Mouse (Mus musculus) heart, embryonic 16.5 days (tissue): Measurements from ENCODE around the gene Cdkl3. TPM values are rescaled to one million over a fixed set of nuclear protein-coding genes. Genes with fewer than 3 reads are reported as not detected.
A peak's percentile ranks its signal among the peaks of the same experiment; 100 is the strongest.

Experiments used
- ATAC-seq: fragments of 200-750 bp; cut with Nextera tagmentation; replicated peaks from 2 replicates; pipeline ENCODE4 v1.8.0; 2017; ENCODE audit warnings: moderate number of reproducible peaks; ENCODE audit not compliant: insufficient read depth, low FRiP score; ENCODE audit errors: extremely low read depth
- H3K27ac ChIP-seq: fragments of 300-500 bp; sonication (generic); 2 replicates; pipeline ENCODE4 v1.5.1; 2014; ENCODE audit warnings: mild to moderate bottlenecking, low read length, control low read depth, moderate library complexity
- H3K27me3 ChIP-seq: fragments of 300-500 bp; sonication (generic); 2 replicates; pipeline ENCODE4 v1.6.1; 2014; ENCODE audit warnings: low read length, mixed read lengths; ENCODE audit not compliant: control insufficient read depth, insufficient read depth
- H3K36me3 ChIP-seq: fragments of 300-500 bp; sonication (generic); 2 replicates; pipeline ENCODE4 v1.6.1; 2014; ENCODE audit not compliant: control insufficient read depth, insufficient read depth
- H3K4me1 ChIP-seq: fragments of 300-500 bp; sonication (generic); 2 replicates; pipeline ENCODE4 v1.6.1; 2014; ENCODE audit warnings: low read length, mixed read lengths; ENCODE audit not compliant: control insufficient read depth, insufficient read depth
- H3K4me2 ChIP-seq: fragments of 300-500 bp; sonication (generic); 2 replicates; pipeline ENCODE4 v1.6.1; 2014; ENCODE audit warnings: low read depth, mild to moderate bottlenecking, control low read depth, low read length
- H3K4me3 ChIP-seq: fragments of 300-500 bp; sonication (generic); 2 replicates; pipeline ENCODE4 v1.5.1; 2014; ENCODE audit warnings: mild to moderate bottlenecking, control low read depth, low read length
- H3K9ac ChIP-seq: fragments of 300-500 bp; sonication (generic); 2 replicates; pipeline ENCODE4 v1.6.1; 2014; ENCODE audit warnings: low read length, control low read depth
- H3K9me3 ChIP-seq: fragments of 300-500 bp; sonication (generic); replicated peaks from 2 replicates; pipeline ENCODE4 v1.6.1; 2016; ENCODE audit warnings: low read length; ENCODE audit not compliant: control insufficient read depth
- WGBS: fragments of 180-500 bp; shearing (Covaris S2); extraction: QIAGEN DNeasy Blood & Tissue Kit; methylation state at CpG from one replicate; pipeline ENCODE4 v1.1.7; 2014; 5-methylcytosine and 5-hydroxymethylcytosine counted together
- polyA plus RNA-seq: library from polyadenylated mRNA; unstranded; fragments of >200 nt; fragmentation: Nextera tagmentation; extraction: Ambion mirVana; gene quantifications from 2 replicates; pipeline ENCODE4 v1.2.1, GENCODE M21; 2015

Cdkl3 gene
- polyA plus RNA-seq, 1 experiment from 2014 or later: 12.7 TPM

DNA sequence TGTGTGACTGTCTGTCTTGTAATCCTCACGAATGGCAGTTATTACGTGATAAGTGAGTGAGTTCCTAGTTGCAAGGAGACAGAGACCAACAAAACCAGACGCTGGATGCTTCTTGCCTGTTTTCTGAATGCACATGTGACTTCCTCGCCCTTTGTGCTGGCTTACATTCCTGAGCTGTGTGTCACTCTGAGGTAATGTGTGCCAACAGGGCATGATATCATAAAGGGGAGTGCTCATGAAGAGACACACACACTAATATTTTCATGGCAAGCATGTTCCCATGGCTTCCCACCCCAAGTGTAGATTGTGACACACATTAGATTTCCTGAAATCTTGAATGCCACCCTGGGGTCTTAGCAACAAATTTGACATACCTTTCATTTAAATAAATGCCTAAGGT is 73.9 kb downstream of the Cdkl3 start:
- Histone ChIP-seq H3K9ac (no peak overlapping the region), H3K4me1 (peaks cover 9% of the 10 kb centered on the region), H3K36me3 (no peaks in the 10 kb centered on the region), H3K4me3 (no peak overlapping the region), H3K9me3 (no peaks in the 10 kb centered on the region), H3K4me2 (no peak overlapping the region), H3K27ac (peak overlapping the region; percentile 15), H3K27me3 (no peaks in the 10 kb centered on the region)
- peak; percentile 70; the same call in 1 of the 2 replicates for ATAC-seq
- WGBS: 28% methylated on average over 4 of the region's 4 CpGs

DNA sequence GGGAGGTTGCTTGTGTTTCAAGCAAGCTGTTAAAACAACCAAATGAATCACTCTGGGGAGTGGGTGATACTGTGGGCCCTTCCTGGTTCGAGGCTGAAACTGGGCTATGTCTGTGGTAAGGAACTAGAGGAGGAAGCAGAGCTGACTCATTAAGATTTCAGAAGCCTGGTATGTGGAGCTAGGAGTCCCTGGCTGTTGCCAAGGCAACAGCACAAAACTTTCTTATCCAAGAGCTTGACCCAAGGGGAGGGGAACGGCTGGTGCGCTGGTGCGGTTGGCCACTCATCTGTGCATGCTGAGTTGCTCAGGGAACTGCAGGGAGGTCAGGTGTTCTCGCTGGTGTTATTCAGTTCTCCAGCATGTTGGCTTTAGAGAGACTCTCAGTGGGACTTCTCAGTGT is 76.0 kb downstream of the Cdkl3 start:
- peaks cover 9% of the 10 kb centered on the region for H3K4me1 ChIP-seq
- WGBS: 34% methylated on average over 5 of the region's 5 CpGs

DNA sequence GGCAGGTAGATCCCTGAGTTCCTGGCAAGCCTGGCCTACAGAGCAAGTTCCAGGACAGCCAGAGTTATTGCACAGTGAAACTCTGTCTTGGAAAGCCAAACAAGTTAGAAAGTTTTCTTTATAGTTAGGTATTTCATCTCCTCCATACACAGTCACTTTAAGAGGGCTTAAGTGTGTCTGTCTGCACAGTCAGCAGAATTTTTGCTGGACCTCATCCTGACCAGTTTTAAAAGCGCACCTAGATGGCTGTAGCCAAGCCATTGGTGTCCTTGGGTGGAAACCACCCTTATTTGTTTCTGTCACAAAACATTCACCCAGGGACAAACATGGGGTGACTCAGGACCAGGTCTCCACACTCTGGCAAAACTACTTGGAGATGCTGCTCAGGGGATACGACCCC is 76.6 kb downstream of the Cdkl3 start:
- WGBS: 92% methylated on average over 2 of the region's 2 CpGs
- H3K4me2 ChIP-seq: no peak overlapping the region
- ATAC-seq: no peak
- H3K27me3 ChIP-seq: no peaks in the 10 kb centered on the region
- H3K4me1 ChIP-seq: peaks cover 9% of the 10 kb centered on the region
- no peak overlapping the region for H3K27ac ChIP-seq
- H3K9me3 ChIP-seq: no peaks in the 10 kb centered on the region
- no peaks in the 10 kb centered on the region for H3K36me3 ChIP-seq
- no peak overlapping the region for H3K4me3 ChIP-seq
- no peak overlapping the region for H3K9ac ChIP-seq

More for the DNA sequence above, 76.0 kb downstream of the Cdkl3 start:
- Histone ChIP-seq H3K4me3 (no peak overlapping the region), H3K4me2 (no peak overlapping the region), H3K9ac (no peak overlapping the region), H3K9me3 (no peaks in the 10 kb centered on the region), H3K27ac (no peak overlapping the region), H3K36me3 (no peaks in the 10 kb centered on the region), H3K27me3 (no peaks in the 10 kb centered on the region)
- ATAC-seq: no peak

DNA sequence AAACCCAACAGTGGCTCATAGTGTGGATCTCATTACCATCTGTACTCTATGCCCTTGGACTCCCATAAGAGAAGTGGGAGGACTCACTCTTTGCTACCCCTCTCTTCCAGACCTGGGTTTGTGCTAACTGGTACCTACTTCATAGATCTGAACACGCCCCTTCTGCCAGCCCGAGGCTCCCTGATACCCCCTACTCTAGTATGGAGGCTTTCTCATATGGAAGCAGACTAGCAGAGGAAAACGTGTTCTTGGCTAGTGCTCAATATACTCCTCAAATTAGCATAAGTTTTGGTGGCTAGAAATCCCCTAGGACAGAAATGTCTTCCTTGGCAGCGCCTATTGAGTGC is 81.8 kb downstream of the Cdkl3 start:
- 56% methylated on average over 4 of the region's 4 CpGs for WGBS
- Histone ChIP-seq H3K9me3 (no peaks in the 10 kb centered on the region), H3K4me2 (peak overlapping the region; percentile 46), H3K4me3 (no peak overlapping the region), H3K27me3 (no peaks in the 10 kb centered on the region), H3K9ac (peak overlapping the region; percentile 63), H3K4me1 (peaks cover 25% of the 10 kb centered on the region), H3K27ac (peak overlapping the region; percentile 88), H3K36me3 (no peaks in the 10 kb centered on the region)
- no peak for ATAC-seq

DNA sequence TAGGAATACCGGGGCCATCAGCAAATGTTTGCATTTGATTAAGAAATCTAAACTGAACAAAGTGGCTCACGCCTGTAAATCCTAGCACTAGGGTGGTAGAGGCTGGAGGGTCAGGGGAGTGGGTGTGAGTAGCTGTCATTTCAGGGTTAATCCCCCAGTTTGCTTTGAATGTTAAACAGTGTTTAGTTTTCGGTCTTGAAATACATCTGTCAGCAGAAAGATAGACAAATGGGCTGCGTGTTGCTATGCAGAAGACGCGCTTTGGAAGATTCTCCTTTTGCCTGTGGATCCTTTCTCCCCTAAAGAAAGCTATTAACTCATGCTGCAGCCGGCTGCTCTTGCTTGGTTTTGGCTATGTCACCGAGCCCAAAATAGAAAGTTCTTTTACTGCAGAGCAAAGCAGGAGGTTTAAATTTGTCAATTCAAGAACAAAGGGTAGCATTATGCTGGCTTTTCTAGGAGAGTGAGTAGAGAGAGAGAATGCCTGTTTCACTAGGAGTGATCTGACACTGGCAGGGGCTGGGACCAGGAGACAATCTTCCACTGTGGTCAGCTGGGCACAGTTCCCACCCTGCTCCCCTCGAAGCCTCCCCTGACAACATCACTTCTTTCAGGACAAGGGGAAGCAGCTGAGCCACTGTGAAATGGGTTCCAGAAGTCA is 82.3 kb downstream of the Cdkl3 start:
- H3K27ac ChIP-seq: peak overlapping the region; percentile 88
- peak overlapping the region; percentile 63 for H3K9ac ChIP-seq
- no peaks in the 10 kb centered on the region for H3K36me3 ChIP-seq
- no peaks in the 10 kb centered on the region for H3K27me3 ChIP-seq
- H3K9me3 ChIP-seq: no peaks in the 10 kb centered on the region
- peak overlapping the region; percentile 46 for H3K4me2 ChIP-seq
- H3K4me3 ChIP-seq: no peak overlapping the region
- no peak for ATAC-seq
- peaks cover 25% of the 10 kb centered on the region for H3K4me1 ChIP-seq
- WGBS: 34% methylated on average over 9 of the region's 9 CpGs

DNA sequence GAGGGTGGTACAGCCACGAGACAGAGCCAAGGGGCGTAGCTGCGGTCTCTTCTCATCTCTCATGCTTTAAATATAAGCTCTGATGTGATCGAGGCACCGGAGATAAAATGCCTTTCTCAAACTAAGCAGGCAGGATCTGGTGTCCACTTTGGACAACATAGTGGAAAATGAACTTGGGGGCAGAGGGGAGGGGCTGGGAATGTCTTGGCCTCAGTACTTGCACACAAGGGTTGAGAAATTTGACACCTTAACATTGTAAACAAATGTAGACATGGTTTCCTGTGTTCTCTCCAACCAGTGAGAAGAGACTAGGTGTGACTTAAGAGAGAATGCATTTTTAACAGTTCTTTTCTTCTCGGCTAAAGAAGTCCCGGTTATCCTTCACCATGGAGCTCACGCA is 85.3 kb downstream of the Cdkl3 start:
- Histone ChIP-seq H3K4me2 (peak overlapping the region; percentile 33), H3K27ac (peak overlapping the region; percentile 2), H3K4me1 (peaks cover 25% of the 10 kb centered on the region), H3K9me3 (no peaks in the 10 kb centered on the region), H3K9ac (0 out of 2 replicates have a peak overlapping the region, but pooled peaks have one; percentile 1), H3K36me3 (no peaks in the 10 kb centered on the region), H3K27me3 (no peaks in the 10 kb centered on the region), H3K4me3 (no peak overlapping the region)
- WGBS: 42% methylated on average over 8 of the region's 8 CpGs
- no peak for ATAC-seq

DNA sequence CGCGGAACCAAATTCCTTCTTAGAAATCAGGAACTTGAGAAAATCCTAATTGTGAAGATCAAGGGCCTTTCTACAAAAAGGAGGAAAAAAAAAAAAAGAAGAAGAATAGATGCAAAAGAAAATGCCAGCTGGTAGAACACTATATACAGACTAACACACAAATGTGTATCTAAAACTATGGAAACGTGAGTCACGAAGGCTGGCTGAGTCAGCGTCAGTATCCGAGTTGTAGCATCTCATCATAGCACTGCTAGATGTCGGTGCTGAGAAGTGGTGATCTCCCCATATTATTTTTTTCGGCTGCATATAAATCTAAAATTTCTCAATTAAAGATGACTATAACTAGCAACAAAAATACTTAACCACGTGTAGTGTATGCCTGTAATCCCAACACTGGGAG is 87.2 kb downstream of the Cdkl3 start:
- H3K27ac ChIP-seq: no peak overlapping the region
- 84% methylated on average over 9 of the region's 9 CpGs for WGBS
- H3K4me1 ChIP-seq: peaks cover 19% of the 10 kb centered on the region
- no peak for ATAC-seq
- H3K36me3 ChIP-seq: no peaks in the 10 kb centered on the region
- no peaks in the 10 kb centered on the region for H3K27me3 ChIP-seq
- H3K9ac ChIP-seq: no peak overlapping the region
- H3K4me2 ChIP-seq: no peak overlapping the region
- no peak overlapping the region for H3K4me3 ChIP-seq
- no peaks in the 10 kb centered on the region for H3K9me3 ChIP-seq

DNA sequence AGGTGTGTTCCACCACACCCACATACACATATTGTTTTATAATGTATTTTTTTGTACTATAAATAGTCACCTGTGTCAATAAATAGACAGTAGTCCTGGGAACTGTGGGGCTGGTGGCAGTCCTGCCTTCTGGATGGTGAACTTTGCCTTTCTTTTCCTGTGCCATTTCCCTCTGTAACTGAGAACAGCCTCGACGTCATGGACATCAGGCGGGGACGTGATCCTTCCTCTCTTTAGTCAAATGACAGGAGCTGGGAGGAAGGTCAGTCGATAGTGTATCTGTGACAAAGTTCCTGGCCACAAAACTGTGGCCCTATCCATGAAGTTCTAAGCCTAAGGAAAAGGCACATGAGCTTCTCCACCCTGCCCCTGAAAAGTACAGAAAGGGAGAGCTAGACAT is 90.5 kb downstream of the Cdkl3 start:
- peaks cover 13% of the 10 kb centered on the region for H3K4me1 ChIP-seq
- H3K9me3 ChIP-seq: no peaks in the 10 kb centered on the region
- H3K9ac ChIP-seq: no peak overlapping the region
- H3K27me3 ChIP-seq: no peaks in the 10 kb centered on the region
- 65% methylated on average over 5 of the region's 5 CpGs for WGBS
- no peak overlapping the region for H3K4me2 ChIP-seq
- no peak for ATAC-seq
- peak overlapping the region; percentile 24; the same call in 1 of the 2 replicates for H3K27ac ChIP-seq
- H3K4me3 ChIP-seq: no peak overlapping the region
- H3K36me3 ChIP-seq: no peaks in the 10 kb centered on the region

DNA sequence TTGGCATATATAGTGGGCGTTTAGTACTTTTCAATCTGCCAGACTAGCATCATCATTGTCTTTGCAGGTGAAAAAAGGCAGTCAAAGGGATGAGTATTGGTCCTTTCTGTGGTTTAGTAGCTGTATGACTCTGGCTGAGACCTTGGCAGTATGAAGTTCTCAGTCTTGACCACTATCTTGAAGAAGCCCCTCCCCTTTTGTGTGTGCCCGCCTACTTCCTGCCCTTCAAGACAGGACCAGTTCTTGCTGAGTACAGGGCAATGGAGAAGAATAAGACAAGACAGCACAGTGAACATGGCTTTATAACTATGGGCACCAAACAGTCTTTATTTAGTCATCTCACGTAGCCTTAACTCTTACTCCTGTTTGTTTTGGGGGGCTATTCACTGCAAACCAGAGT is 93.0 kb downstream of the Cdkl3 start:
- Histone ChIP-seq H3K4me1 (peaks cover 30% of the 10 kb centered on the region), H3K27ac (no peak overlapping the region; the same call in none of the 2 replicates), H3K27me3 (no peaks in the 10 kb centered on the region), H3K36me3 (no peaks in the 10 kb centered on the region), H3K4me3 (no peak overlapping the region), H3K4me2 (no peak overlapping the region), H3K9ac (no peak overlapping the region), H3K9me3 (no peaks in the 10 kb centered on the region)
- 63% methylated on average over 3 of the region's 3 CpGs for WGBS
- ATAC-seq: no peak
